16 mouse cellular contexts compared by ENCODE assay signal in the genomic region with DNA sequence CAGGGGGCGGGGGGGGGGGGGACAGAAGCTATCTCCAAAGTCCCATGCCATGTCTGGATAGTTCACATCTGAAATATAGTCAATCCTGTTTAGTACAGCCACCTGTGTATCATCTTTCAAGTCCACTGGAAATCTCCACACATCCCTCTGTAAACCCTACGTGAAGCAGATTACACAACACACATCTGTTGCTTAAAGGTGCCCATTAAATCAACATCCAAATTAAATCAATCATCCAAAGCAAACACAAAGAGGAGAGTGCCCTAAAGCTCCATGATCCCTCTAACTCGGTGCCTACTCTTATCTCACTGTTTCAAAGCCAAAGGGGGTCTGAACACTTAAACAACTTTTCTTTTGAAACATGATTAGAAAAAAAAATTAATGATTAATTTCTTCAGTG.
"Had no signal": no experiment of that assay in that cellular context is flagged by ENCODE, and none has a peak within 500 bp of the region (broad histone marks: within the 10 kb centered on the region; RNA-seq: fewer than 3 reads in every experiment).

No protein-coding gene starts in this region.

- H3K4me3 ChIP-seq: neural tube, embryonic 13.5 days; neural tube, embryonic 15.5 days; stomach, embryonic 15.5 days had no signal

- DNase-seq: retina, postnatal 1 day; right cerebral cortex, adult 18-20 months; right cerebral cortex, postnatal 14 days; right cerebral cortex, postnatal 25 days; right cerebral cortex, postnatal 4 days; spleen, adult 18-20 months; thymus, adult 18-20 months; thymus, adult 2 months; thymus, postnatal 14 days; thymus, postnatal 25 days; thymus, postnatal 36 days; thymus, postnatal 4 days had no signal

- H3K9ac ChIP-seq: neural tube, embryonic 13.5 days; neural tube, embryonic 15.5 days; stomach, embryonic 15.5 days had no signal

- H3K4me1 ChIP-seq: neural tube, embryonic 13.5 days; neural tube, embryonic 15.5 days; stomach, embryonic 15.5 days had no signal

- H3K4me2 ChIP-seq: neural tube, embryonic 13.5 days; neural tube, embryonic 15.5 days; stomach, embryonic 15.5 days had no signal

- H3K27me3 ChIP-seq: neural tube, embryonic 13.5 days; neural tube, embryonic 15.5 days; stomach, embryonic 15.5 days had no signal

- H3K27ac ChIP-seq: neural tube, embryonic 13.5 days; neural tube, embryonic 15.5 days; stomach, embryonic 15.5 days; stomach, postnatal 0 days had no signal

- H3K9me3 ChIP-seq: neural tube, embryonic 13.5 days; neural tube, embryonic 15.5 days; stomach, embryonic 15.5 days had no signal
